Mouse (Mus musculus): ENCODE results near the gene Cldn16.
"Not testable (repeated sequence)": the region's sequence is repeated elsewhere in the genome, so short reads cannot be mapped to it uniquely, and the experiment has no call there.

The Cldn16 gene

DNA sequence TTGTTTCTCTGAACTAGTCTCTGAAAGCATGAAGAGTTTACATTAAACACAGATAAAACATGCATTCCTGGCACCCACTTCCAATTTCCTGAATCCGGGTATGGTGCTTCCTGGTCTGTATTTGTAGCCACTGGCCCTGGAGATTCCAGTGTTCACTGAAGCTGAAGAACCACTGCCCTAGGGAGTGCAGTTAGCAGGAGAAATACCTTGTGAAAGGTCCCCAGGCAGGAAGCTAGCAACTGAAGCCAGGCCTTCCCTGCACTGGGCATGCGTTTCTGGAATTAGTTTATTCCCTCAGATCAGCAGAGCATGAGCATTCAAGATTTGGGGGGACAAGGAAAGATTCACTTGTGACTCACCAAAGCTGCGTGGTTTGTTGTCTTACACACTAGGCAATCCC, 8.8 kb upstream of the Cldn16 start:
- Histone ChIP-seq H3K4me1 (replicated peaks; ENCODE audit: low read depth, low read length) (no peaks in the 10 kb centered on the region), H3K4me3 (replicated peaks; ENCODE audit: low read length) (no peak overlapping the region), H3K36me3 (ENCODE audit: insufficient read depth, low read length) (no peaks in the 10 kb centered on the region), H3K27me3 (ENCODE audit: insufficient read depth, low read length) (no peaks in the 10 kb centered on the region), H3K9me3 (ENCODE audit: low read length) (no peaks in the 10 kb centered on the region)
- TF ChIP-seq POU5F1 (IDR thresholded peaks at IDR 0.05; ENCODE audit: borderline replicate concordance, low read length), result no peak
- TF ChIP-seq CTCF (conservative IDR thresholded peaks at IDR 0.05; ENCODE audit: low read length), result no peak
- no peak for TF ChIP-seq NANOG (IDR thresholded peaks at IDR 0.05; ENCODE audit: borderline replicate concordance, low read length)

DNA sequence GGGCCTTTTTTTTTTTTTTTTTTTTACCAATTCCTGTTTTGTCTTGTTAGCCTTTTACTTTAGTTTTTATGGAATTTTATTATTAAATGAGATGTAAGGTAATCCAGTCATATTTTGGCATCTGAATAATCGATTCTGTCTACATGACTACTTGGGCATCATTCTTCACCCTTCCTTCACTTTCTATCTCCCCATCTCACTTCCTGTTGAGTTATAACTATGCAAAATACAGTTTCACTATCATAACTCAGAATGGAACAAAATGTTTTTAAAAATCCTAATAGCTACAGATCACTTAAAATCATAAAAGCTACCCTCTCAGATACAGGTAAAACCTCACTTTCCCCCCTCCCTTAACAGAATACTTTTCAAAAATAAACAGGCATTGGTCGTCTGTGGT, 6.8 kb upstream of the Cldn16 start:
- Histone ChIP-seq H3K27me3 (ENCODE audit: insufficient read depth, low read length) (no peaks in the 10 kb centered on the region), H3K36me3 (ENCODE audit: insufficient read depth, low read length) (no peaks in the 10 kb centered on the region), H3K4me1 (replicated peaks; ENCODE audit: low read depth, low read length) (no peaks in the 10 kb centered on the region), H3K4me3 (replicated peaks; ENCODE audit: low read length) (no peak overlapping the region), H3K9me3 (ENCODE audit: low read length) (no peaks in the 10 kb centered on the region)
- TF ChIP-seq CTCF (conservative IDR thresholded peaks at IDR 0.05; ENCODE audit: low read length) (no peak), POU5F1 (IDR thresholded peaks at IDR 0.05; ENCODE audit: borderline replicate concordance, low read length) (no peak), NANOG (IDR thresholded peaks at IDR 0.05; ENCODE audit: borderline replicate concordance, low read length) (no peak)

DNA sequence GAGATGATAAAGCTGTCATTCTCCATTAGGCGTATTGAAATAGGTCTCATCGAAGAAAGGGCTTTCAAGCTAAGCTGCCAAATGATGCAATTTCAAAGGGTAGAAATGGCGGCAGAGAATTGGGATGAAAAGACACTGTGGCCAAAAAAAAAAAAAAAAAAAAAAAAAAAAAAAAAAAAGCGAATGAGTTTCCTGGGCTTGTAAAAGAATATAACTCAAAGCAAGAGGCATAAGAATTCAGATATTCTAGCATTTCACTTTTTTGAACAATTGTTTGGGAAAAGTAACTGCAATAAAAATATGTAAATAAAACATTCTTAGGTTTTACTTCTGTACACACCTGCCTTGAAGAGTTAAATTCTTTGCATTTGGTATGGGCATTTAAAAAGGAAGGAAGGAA, 3.6 kb downstream of the Cldn16 start:
- TF ChIP-seq CTCF (conservative IDR thresholded peaks at IDR 0.05; ENCODE audit: low read length) (no peak), NANOG (IDR thresholded peaks at IDR 0.05; ENCODE audit: borderline replicate concordance, low read length) (no peak), POU5F1 (IDR thresholded peaks at IDR 0.05; ENCODE audit: borderline replicate concordance, low read length) (no peak)
- no peaks in the 10 kb centered on the region for H3K36me3 ChIP-seq (ENCODE audit: insufficient read depth, low read length)
- H3K4me1 ChIP-seq (replicated peaks; ENCODE audit: low read depth, low read length), result no peaks in the 10 kb centered on the region
- no peaks in the 10 kb centered on the region for H3K9me3 ChIP-seq (ENCODE audit: low read length)
- no peaks in the 10 kb centered on the region for H3K27me3 ChIP-seq (ENCODE audit: insufficient read depth, low read length)
- H3K4me3 ChIP-seq (replicated peaks; ENCODE audit: low read length), result no peak overlapping the region

DNA sequence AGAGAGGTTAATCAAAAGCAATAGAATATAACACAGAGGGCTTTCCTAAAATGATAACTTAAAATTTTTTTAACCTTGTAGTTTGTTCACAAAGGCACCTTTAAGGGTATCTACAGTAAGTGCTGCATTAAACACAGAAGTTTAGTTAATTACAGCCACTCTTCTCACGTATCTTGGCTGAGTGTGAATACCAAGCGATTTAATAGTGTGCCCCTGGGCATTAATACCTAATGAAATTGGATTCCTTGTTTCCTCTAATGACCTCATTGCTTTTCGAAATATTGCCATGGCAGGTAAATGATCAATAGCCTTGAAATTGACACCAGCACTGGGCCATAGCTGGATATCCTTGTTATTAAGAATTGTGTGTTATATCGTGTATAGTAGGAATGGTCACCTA, 8.3 kb downstream of the Cldn16 start:
- TF ChIP-seq NANOG (IDR thresholded peaks at IDR 0.05; ENCODE audit: borderline replicate concordance, low read length) (no peak), CTCF (conservative IDR thresholded peaks at IDR 0.05; ENCODE audit: low read length) (no peak), POU5F1 (IDR thresholded peaks at IDR 0.05; ENCODE audit: borderline replicate concordance, low read length) (no peak)
- no peaks in the 10 kb centered on the region for H3K9me3 ChIP-seq (ENCODE audit: low read length)

DNA sequence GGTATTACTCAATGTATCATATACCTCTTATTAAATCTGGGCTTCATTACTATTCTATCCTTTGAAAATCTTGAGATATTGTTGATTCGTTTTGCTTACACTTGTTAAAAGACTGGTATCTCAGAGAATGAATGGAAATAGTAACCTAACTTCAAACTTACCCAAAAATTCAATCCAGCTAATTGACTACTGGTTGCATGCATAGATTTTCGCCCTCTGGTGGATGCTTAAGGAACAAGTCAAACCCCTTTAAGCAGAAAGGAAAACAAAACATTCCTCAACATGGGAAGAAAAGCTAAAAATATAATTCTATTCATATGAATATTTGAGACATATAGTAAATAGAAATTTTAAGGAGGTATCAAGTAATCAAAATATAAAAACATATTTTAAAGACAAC, 32.8 kb downstream of the Cldn16 start:
- Histone ChIP-seq H3K4me1 (replicated peaks; ENCODE audit: low read depth, low read length) (no peaks in the 10 kb centered on the region), H3K9me3 (ENCODE audit: low read length) (no peaks in the 10 kb centered on the region), H3K4me3 (replicated peaks; ENCODE audit: low read length) (no peak overlapping the region), H3K36me3 (ENCODE audit: insufficient read depth, low read length) (no peaks in the 10 kb centered on the region), H3K27me3 (ENCODE audit: insufficient read depth, low read length) (no peaks in the 10 kb centered on the region)
- TF ChIP-seq NANOG (IDR thresholded peaks at IDR 0.05; ENCODE audit: borderline replicate concordance, low read length) (no peak), CTCF (conservative IDR thresholded peaks at IDR 0.05; ENCODE audit: low read length) (peak; percentile 70), POU5F1 (IDR thresholded peaks at IDR 0.05; ENCODE audit: borderline replicate concordance, low read length) (no peak)

More for the DNA sequence above, 8.3 kb downstream of the Cldn16 start:
- Histone ChIP-seq H3K36me3 (ENCODE audit: insufficient read depth, low read length) (no peaks in the 10 kb centered on the region), H3K4me1 (replicated peaks; ENCODE audit: low read depth, low read length) (no peaks in the 10 kb centered on the region), H3K4me3 (replicated peaks; ENCODE audit: low read length) (no peak overlapping the region), H3K27me3 (ENCODE audit: insufficient read depth, low read length) (no peaks in the 10 kb centered on the region)

DNA sequence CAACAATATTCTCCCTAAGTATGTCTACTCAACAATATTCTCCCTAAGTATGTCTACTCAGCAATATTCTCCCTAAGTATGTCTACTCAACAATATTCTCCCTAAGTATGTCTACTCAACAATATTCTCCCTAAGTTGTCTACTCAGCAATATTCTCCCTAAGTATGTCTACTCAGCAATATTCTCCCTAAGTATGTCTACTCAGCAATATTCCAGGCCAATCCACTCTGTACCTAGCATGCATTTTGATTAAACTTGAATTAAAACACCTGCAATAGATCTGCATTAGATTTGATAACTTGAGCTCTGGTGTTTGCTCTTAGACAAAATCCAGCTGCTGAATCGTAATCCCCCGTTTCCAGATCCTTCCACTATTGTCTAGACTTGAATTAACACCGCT, 36.8 kb downstream of the Cldn16 start:
- not testable (repeated sequence) for H3K36me3 ChIP-seq (ENCODE audit: insufficient read depth, low read length); H3K4me3 ChIP-seq (replicated peaks; ENCODE audit: low read length); H3K9me3 ChIP-seq (ENCODE audit: low read length); H3K27me3 ChIP-seq (ENCODE audit: insufficient read depth, low read length); H3K4me1 ChIP-seq (replicated peaks; ENCODE audit: low read depth, low read length)

DNA sequence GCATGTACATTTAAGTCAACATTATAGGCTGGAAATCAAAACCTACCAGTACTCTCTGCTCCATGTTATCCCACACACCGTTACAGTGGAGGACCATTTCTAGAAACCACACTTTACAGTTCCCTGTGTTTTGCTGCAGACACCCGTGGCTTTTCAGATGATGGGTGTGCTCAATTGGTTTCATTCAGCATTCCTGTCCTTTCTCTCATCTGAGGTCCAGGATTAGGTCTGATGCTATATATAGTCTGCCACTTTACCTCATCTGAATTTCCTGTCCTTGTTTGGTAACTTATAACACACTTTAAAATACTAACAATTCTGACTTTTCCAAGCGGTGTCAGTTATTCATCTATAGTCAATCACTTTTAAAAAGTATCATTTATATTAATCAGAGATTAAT, 37.8 kb downstream of the Cldn16 start:
- Histone ChIP-seq H3K9me3 (ENCODE audit: low read length) (no peaks in the 10 kb centered on the region), H3K4me1 (replicated peaks; ENCODE audit: low read depth, low read length) (no peaks in the 10 kb centered on the region), H3K27me3 (ENCODE audit: insufficient read depth, low read length) (no peaks in the 10 kb centered on the region), H3K4me3 (replicated peaks; ENCODE audit: low read length) (no peak overlapping the region), H3K36me3 (ENCODE audit: insufficient read depth, low read length) (no peaks in the 10 kb centered on the region)
- TF ChIP-seq CTCF (conservative IDR thresholded peaks at IDR 0.05; ENCODE audit: low read length), result no peak
- no peak for TF ChIP-seq POU5F1 (IDR thresholded peaks at IDR 0.05; ENCODE audit: borderline replicate concordance, low read length)
- no peak for TF ChIP-seq NANOG (IDR thresholded peaks at IDR 0.05; ENCODE audit: borderline replicate concordance, low read length)

DNA sequence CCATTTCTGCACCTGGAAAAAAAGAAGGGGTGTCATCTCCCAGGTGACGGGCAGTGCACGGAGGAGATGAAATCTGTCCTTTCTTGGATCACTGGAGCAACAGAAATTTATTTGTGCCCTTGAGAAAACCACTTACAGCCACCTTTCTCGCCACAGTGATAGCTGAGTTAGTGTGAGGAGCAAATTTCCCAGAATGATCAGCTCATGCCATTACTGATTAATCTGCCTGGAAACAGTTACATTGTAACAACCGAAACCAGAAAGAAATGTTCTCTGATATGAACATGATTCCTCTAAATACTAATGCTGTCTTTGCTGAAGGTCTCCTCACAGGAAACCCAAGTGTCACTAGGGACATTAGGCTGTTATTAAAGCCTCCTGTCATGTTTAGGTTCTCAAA, 42.0 kb downstream of the Cldn16 start:
- Histone ChIP-seq H3K4me3 (replicated peaks; ENCODE audit: low read length) (no peak overlapping the region), H3K4me1 (replicated peaks; ENCODE audit: low read depth, low read length) (no peaks in the 10 kb centered on the region), H3K9me3 (ENCODE audit: low read length) (no peaks in the 10 kb centered on the region), H3K36me3 (ENCODE audit: insufficient read depth, low read length) (no peaks in the 10 kb centered on the region), H3K27me3 (ENCODE audit: insufficient read depth, low read length) (no peaks in the 10 kb centered on the region)
- TF ChIP-seq POU5F1 (IDR thresholded peaks at IDR 0.05; ENCODE audit: borderline replicate concordance, low read length), result no peak
- TF ChIP-seq CTCF (conservative IDR thresholded peaks at IDR 0.05; ENCODE audit: low read length), result no peak
- no peak for TF ChIP-seq NANOG (IDR thresholded peaks at IDR 0.05; ENCODE audit: borderline replicate concordance, low read length)

DNA sequence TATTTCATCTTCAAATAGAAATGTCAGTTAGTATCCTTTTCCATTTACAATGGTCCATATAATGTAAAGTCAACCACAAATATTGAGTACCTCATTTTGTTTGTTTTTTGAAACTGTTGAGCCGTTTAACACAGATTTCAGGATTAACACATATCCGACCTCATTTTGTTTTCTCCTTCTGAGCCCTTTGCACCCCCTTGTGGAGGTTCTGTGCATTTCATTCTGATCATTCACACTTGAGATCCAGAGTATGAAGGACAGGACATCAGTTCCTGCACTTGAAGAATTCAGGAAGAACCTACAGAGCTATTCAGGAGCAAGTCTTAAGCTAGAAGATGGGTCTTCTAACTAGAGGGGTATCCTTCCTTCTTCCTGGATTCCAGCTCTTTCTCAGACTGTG, 56.7 kb downstream of the Cldn16 start:
- peak; percentile 66 for TF ChIP-seq CTCF (conservative IDR thresholded peaks at IDR 0.05; ENCODE audit: low read length)
- TF ChIP-seq NANOG (IDR thresholded peaks at IDR 0.05; ENCODE audit: borderline replicate concordance, low read length), result no peak
- no peak overlapping the region for H3K4me3 ChIP-seq (replicated peaks; ENCODE audit: low read length)
- H3K36me3 ChIP-seq (ENCODE audit: insufficient read depth, low read length), result no peaks in the 10 kb centered on the region
- H3K9me3 ChIP-seq (ENCODE audit: low read length), result no peaks in the 10 kb centered on the region
- 0 out of 2 replicates have a peak, but pooled peaks cover 6% of the 10 kb centered on the region for H3K4me1 ChIP-seq (replicated peaks; ENCODE audit: low read depth, low read length)
- no peaks in the 10 kb centered on the region for H3K27me3 ChIP-seq (ENCODE audit: insufficient read depth, low read length)

Data from E14TG2a.4 (cell line).